Mouse (Mus musculus) heart, adult 2 months (tissue): ENCODE results near the gene Elmod2.

ENCODE experiments used
- EP300 ChIP-seq: fragments of 200-500 bp; IDR thresholded peaks from 2 replicates; pipeline ENCODE4 v1.6.1; 2011; ENCODE audit warnings: low read depth, low read length, control low read depth; ENCODE audit not compliant: insufficient read depth
- POLR2A ChIP-seq: fragments of 200-500 bp; IDR thresholded peaks from 2 replicates; pipeline ENCODE4 v1.6.1; 2011; ENCODE audit warnings: mild to moderate bottlenecking, low read depth, low read length, control low read depth; ENCODE audit not compliant: insufficient read depth

DNA sequence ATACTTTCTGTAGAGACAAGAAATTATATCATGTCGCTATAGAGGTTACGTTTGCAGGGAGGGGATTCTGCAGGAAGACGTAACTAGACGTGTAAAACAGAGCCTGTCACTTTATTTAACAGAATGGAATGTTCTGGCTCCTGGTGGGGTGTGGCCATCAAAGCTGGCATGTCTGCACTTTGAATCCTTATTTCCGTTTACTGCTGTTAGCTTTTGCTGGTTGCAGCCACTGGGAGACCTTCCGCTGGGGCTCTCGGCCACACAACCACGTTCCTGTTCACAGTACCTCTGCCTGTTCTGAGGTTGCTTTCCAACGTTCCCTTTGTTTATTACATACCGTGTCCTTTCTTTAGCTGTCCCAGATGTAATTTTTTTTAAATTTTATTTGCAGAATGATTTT lies 59.8 kb downstream of the Elmod2 start:
- TF ChIP-seq POLR2A (no peak), EP300 (no peak)
